Mouse (Mus musculus) heart, adult 9 months (tissue): ENCODE results near the gene Abcf1.

Experiments
- DNase-seq, 2 experiments: peaks; one replicate each; pipeline ENCODE4 v3.0.0; 2022; ENCODE audit warnings: low spot score in 2 of 2

Gene Abcf1

GRCm38 (mm10) chr17:35920384-35920783, 49.2 kb downstream of the Abcf1 start:
- no peak for DNase-seq

DNA sequence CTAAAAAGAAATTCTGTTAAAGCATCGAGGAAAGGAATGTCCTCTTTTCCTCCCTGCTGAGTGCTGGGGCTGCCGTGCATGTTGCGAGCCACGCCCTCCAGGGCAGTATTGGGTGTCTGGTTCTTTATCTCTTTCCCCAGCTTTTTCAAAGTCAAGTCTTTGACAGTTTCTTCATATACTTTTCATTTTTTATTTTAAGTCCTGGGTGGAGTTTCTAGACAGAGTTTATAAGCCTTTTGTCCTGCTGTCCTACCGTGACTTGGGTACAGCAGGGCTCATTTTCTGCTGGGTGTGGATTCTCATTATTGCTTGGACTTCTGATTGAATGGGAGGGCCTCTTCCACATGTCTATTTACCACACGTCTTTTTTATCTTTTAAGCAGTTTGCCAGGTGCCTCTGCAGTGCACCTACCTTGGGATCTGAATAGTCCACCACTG, 49.7 kb downstream of the Abcf1 start:
- DNase-seq = no peak

DNA sequence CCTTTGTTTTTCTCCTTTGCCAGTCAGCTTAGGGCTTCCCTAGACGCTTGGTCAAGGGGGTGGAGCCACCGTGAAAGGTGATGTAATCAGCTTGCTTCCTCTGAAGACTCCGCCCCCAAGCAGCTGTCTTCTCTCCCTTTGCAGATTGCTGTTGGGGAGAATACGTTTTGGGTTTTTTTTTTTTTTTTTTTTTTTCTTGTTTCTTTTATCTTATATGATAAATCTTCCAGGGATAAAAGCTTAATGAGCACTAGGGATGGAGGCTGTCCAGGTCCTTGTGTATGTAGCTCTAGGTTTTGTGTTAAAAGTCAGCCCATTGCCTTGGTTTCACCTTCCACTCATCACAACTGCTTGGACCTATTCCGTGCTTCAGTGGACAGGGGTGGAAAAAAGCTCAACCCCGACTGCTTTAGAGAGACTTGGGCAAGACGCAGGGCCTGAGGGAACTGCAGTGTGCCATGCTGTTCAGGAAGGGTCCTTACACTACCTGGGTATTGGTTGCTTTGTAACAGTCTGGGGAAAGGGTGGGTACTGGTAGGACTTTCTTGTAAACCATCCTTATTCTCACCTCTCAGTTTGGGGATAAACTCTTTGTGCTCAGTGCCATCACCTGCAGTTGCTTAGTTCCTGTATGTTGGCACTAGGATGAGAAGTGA, 50.4 kb downstream of the Abcf1 start:
- peak; percentile 96 to 97 for DNase-seq

DNA sequence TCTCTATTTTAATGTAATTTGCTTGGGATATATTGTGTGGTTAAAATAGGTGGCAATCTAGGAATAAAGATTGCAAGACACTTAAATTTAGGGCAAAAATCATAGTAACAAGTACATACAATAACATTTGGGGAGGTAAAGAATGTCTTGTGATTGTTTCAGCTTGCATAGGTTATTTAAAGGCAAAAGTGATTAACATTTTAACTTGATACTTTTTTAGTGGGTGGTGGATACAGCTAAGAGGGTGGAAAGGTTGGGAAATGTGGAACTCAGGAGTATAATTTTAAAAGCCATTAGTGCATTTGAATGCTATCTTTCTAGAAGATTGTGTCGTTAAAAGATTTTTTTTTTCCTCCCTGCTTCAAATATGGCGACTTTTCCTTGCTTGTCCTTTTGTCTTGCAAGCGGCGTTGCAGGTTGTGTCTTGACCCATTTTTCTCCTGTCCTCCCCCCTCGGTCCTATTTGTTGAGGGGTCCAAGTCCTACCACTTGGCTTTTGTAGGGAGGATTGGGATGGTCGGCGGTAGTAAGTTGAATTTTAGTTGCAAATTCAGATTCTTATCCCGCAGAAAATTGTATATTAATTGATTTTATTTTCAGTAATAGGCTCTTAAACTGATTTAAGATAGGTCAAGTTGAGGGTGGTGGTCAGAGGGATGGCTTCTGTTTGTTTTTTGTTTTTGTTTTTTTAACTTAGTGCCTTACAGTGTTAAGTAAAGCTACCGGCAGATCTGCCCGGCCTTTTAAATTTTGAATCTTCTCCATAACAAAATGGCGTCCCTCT, 51.1 kb downstream of the Abcf1 start:
- peak; percentile 59 to 60 for DNase-seq

- peak; percentile 58 to 61 for DNase-seq
Observed at GRCm38 (mm10) chr17:35917463-35918251, 51.9 kb downstream of the Abcf1 start.

- no peak for DNase-seq
Observed at GRCm38 (mm10) chr17:35917143-35917462, 52.5 kb downstream of the Abcf1 start.

DNA sequence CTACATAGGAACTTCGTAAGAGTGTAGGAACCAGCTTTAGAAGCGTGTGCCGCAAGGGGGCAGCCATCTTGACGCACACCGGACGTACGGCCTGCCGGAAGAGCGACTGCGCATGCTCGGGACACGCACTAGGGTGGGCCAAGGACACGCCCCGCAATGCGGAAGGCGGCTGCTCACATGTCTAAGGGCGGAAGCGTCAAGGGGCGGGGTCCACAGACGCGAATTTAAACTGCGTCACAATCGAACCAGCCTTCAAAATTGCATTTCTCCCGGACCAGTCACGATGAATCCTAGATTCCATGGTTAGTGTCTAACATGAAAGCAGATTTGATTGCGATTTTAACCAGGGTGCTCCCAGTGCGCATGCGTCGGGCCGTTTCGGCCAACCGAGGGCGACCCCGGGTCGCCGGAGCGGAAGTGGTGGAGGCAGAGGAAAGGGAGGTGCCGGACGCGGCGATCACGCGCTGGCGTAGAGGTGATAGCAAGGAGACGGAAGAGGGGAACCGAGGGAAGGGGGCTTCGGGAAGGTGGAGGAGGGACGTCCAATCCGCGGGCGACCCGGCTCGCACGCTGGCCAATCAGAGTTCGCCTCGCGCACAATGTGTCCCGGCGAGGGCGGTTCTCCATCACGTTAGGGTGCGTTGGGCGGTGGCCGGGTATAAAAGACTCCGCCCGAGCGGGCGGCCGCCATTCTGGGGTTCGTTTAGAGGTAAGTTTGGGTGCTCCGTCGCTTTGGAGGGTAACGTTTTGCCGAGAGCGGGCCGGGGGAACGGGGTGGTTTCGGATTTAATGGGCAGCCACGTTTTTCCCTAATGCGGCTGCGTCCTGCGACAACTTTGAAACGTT, 53.0 kb downstream of the Abcf1 start, which contains the start of the genes Mrps18b and Ppp1r10:
Gene Mrps18b (minus strand): TSS at position 93 of the 846 bp plus-strand sequence.
Gene Ppp1r10 (plus strand): TSS at position 138 of the 846 bp plus-strand sequence.
- peak; percentile 99 to 100 for DNase-seq

GRCm38 (mm10) chr17:35915538-35916296, 53.8 kb downstream of the Abcf1 start:
- no peak for DNase-seq

GRCm38 (mm10) chr17:35914975-35915374, 54.6 kb downstream of the Abcf1 start:
- DNase-seq = no peak

DNA sequence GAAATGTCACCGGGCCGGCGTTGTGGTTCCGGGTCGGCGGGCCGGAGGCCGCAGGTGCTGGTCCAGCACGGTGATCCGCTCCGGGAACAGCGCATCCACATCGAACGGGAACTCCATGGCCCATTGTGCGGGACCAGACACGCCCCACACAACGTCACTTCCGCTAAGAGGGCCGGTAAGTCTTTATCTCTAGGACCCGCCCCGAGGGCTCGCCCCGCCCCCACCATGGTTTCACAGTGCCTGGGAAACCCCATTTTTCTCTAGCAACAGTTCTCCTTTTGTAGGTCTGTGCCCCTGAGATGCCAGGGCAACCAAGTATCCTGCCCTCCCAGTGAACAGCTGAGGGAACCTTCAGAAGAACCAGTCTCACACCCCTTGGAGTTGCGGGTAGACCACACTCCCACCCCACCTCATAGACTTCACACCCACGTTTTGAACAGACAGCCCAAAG, 59.6 kb downstream of the Abcf1 start, which contains the start of gene Atat1:
Gene Atat1 (minus strand): TSS at position 157 of the 451 bp plus-strand sequence.
- peak; percentile 93 to 94 for DNase-seq

DNA sequence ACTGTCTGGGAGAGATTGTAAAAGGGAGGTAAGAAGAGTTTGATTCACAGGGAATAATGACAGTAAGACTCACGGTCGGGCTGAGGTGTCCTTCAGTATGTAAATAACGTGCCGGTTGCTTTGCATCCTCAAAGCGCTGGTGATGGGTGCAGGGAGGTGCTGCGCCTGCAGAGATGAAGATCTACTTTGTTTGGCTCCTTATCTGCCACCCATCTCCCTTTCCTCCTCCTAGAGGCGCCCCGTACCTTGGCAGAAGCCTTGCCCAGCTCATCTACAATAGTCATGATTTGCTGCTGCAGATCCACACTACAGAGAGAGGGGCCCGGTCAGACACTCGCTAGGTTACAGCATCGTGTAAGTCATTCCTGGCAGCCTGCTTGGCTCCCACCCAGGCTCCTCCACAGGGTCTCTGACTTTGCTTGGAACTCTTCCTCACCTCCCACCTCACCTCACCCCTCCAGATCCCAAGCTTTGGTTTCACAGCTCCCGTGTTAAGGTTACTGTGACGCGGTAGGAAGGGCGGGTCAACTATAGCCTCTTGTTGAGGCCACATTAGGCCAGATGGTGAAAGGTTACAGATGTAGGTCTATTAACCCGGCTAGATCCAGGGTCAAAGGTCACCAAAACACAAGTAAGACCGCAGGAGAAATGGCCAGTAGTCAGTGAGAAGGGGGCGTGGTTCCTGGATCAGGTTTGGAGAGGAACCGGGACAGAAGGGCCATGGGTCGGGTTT, 60.2 kb downstream of the Abcf1 start:
- DNase-seq = no peak

GRCm38 (mm10) chr17:35907609-35908008, 62.0 kb downstream of the Abcf1 start:
- DNase-seq = no peak
